8 mouse cellular contexts compared by ENCODE assay signal in genomic region chr13:61998803-61999202, GRCm38 (mm10).
DNase-seq lines count a peak whose midpoint lies in the region; ATAC-seq and TF ChIP-seq lines count a peak whose summit lies in the region.
"Not testable (repeated sequence)": the region's sequence is repeated elsewhere in the genome, so short reads cannot be mapped to it uniquely, and the experiment has no call there.

No protein-coding gene starts in this region.

- TF ChIP-seq RAD21 in MEL (IDR thresholded peaks at IDR 0.05; ENCODE audit: low read depth, low read length) = peak; percentile 28

- peak; percentile 22 to 50 (median 33); a peak in 5 of 6 replicates for TF ChIP-seq CTCF in MEL (IDR thresholded peaks at IDR 0.05 in 2 of 3, conservative IDR thresholded peaks at IDR 0.05 in 1 of 3; ENCODE audit: control insufficient read depth in 1 of 3, insufficient read depth in 1 of 3, low read depth in 2 of 3, low read length in 3 of 3, poor library complexity in 1 of 3, severe bottlenecking in 1 of 3)
- peak; percentile 64 for TF ChIP-seq CTCF in intestine, postnatal 0 days (IDR thresholded peaks at IDR 0.05; ENCODE audit: low read depth)

- H3K4me2 ChIP-seq in heart, embryonic 13.5 days = peak overlapping the region; percentile 57
- H3K4me2 ChIP-seq in intestine, postnatal 0 days (replicated peaks; ENCODE audit: low read depth) = peak overlapping the region; percentile 56
- not testable (repeated sequence) for H3K4me2 ChIP-seq in limb, embryonic 11.5 days (ENCODE audit: low read depth, severe bottlenecking)
- peak overlapping the region; percentile 34; the same call in 1 of the 2 replicates for H3K4me2 ChIP-seq in lung, embryonic 16.5 days (ENCODE audit: low read depth, low read length)

- H3K27me3 ChIP-seq in MEL (ENCODE audit: control insufficient read depth in 1 of 2, insufficient read depth in 2 of 2, low read length in 2 of 2); heart, embryonic 13.5 days (replicated peaks); intestine, postnatal 0 days (replicated peaks; ENCODE audit: control insufficient read depth, insufficient read depth, low read length); limb, embryonic 11.5 days (ENCODE audit: control insufficient read depth, insufficient read depth, low read length); lung, embryonic 16.5 days (ENCODE audit: control insufficient read depth, insufficient read depth, low read depth, low read length): not testable (repeated sequence)

- not testable (repeated sequence) for H3K79me2 ChIP-seq in MEL (ENCODE audit: control insufficient read depth, insufficient read depth, low read length, poor library complexity)

- peak overlapping the region; percentile 15 to 20; a peak in 2 of 4 replicates for H3K4me3 ChIP-seq in MEL (ENCODE audit: control insufficient read depth in 1 of 2, insufficient read depth in 1 of 2, low read depth in 2 of 2, low read length in 2 of 2)
- peak overlapping the region; percentile 32 for H3K4me3 ChIP-seq in heart, embryonic 13.5 days
- peak overlapping the region; percentile 17; the same call in 1 of the 2 replicates for H3K4me3 ChIP-seq in intestine, postnatal 0 days (ENCODE audit: low read depth, low read length)
- not testable (repeated sequence) for H3K4me3 ChIP-seq in limb, embryonic 11.5 days (ENCODE audit: low read depth, low read length); lung, embryonic 16.5 days (ENCODE audit: low read length)

- not testable (repeated sequence) for TF ChIP-seq EP300 in MEL (IDR thresholded peaks at IDR 0.05; ENCODE audit: low read depth in 1 of 2, low read length in 2 of 2)

- H3K36me3 ChIP-seq in MEL (ENCODE audit: control insufficient read depth in 1 of 2, insufficient read depth in 2 of 2, low read length in 2 of 2); heart, embryonic 13.5 days; intestine, postnatal 0 days (ENCODE audit: control insufficient read depth, insufficient read depth); limb, embryonic 11.5 days (ENCODE audit: control insufficient read depth, insufficient read depth, low read length); lung, embryonic 16.5 days (ENCODE audit: control insufficient read depth, insufficient read depth, low read length): not testable (repeated sequence)

- ATAC-seq in heart, embryonic 13.5 days (ENCODE audit: extremely low read depth, insufficient number of reproducible peaks, low FRiP score, low TSS enrichment); intestine, postnatal 0 days; limb, embryonic 11.5 days (ENCODE audit: insufficient number of reproducible peaks, low FRiP score, low TSS enrichment, low read depth); lung, embryonic 16.5 days (ENCODE audit: low read depth): not testable (repeated sequence)

- peak overlapping the region; percentile 29; the same call in 1 of the 2 replicates for H3K9ac ChIP-seq in MEL (ENCODE audit: control insufficient read depth, low read depth, low read length, poor library complexity, severe bottlenecking)
- peak overlapping the region; percentile 19; the same call in 1 of the 2 replicates for H3K9ac ChIP-seq in heart, embryonic 13.5 days
- H3K9ac ChIP-seq in intestine, postnatal 0 days (ENCODE audit: low read depth, low read length); limb, embryonic 11.5 days (ENCODE audit: low read length); lung, embryonic 16.5 days (ENCODE audit: low read length): not testable (repeated sequence)

- H3K9me3 ChIP-seq in MEL (replicated peaks; ENCODE audit: insufficient read depth, low read length); heart, embryonic 13.5 days; intestine, postnatal 0 days (ENCODE audit: control insufficient read depth); limb, embryonic 11.5 days (ENCODE audit: control insufficient read depth, low read length); lung, embryonic 16.5 days (ENCODE audit: control insufficient read depth, low read length): not testable (repeated sequence)

- peak; percentile 37 for DNase-seq in MEL (ENCODE audit: low read depth, low spot score)
- peak; percentile 3 for DNase-seq in embryo, embryonic 10 days (ENCODE audit: low spot score)
- DNase-seq in limb, embryonic 11.5 days (ENCODE audit: low spot score) = peak; percentile 33
- DNase-seq in retina, postnatal 1 day = peak; percentile 1
- DNase-seq in thymus, postnatal 36 days = peak; percentile 14 to 21

- not testable (repeated sequence) for H3K27ac ChIP-seq in MEL (ENCODE audit: control insufficient read depth, low read depth, low read length); heart, embryonic 13.5 days (replicated peaks); intestine, postnatal 0 days (ENCODE audit: low read depth, low read length); limb, embryonic 11.5 days (replicated peaks; ENCODE audit: low read depth, low read length); lung, embryonic 16.5 days (ENCODE audit: low read length)

- not testable (repeated sequence) for TF ChIP-seq POLR2A in MEL (IDR thresholded peaks at IDR 0.05; ENCODE audit: control insufficient read depth in 1 of 2, insufficient read depth in 1 of 2, low read depth in 1 of 2, low read length in 2 of 2, poor library complexity in 1 of 2)

- H3K4me1 ChIP-seq in MEL (ENCODE audit: control insufficient read depth in 1 of 2, insufficient read depth in 2 of 2, low read length in 2 of 2); heart, embryonic 13.5 days; intestine, postnatal 0 days (replicated peaks; ENCODE audit: control insufficient read depth, insufficient read depth, low read length); limb, embryonic 11.5 days (ENCODE audit: control insufficient read depth, insufficient read depth, low read length); lung, embryonic 16.5 days (replicated peaks; ENCODE audit: control insufficient read depth, insufficient read depth, low read length): not testable (repeated sequence)

- 5% methylated on average over 6 of the region's 6 CpGs for WGBS in heart, embryonic 13.5 days
- WGBS in intestine, postnatal 0 days = under 1% methylated on average over 6 of the region's 6 CpGs
- WGBS in limb, embryonic 11.5 days = 6% methylated on average over 6 of the region's 6 CpGs
- WGBS in lung, embryonic 16.5 days = 4% methylated on average over 6 of the region's 6 CpGs

TF ChIP-seq in MEL, 35 proteins besides CTCF, POLR2A, EP300 and RAD21:
- peak; percentile 27; the same call in 1 of the 2 replicates for TF ChIP-seq NRF1 (IDR thresholded peaks at IDR 0.05; ENCODE audit: insufficient read depth, low read depth, low read length, poor library complexity, severe bottlenecking)
- TF ChIP-seq SMC3 (IDR thresholded peaks at IDR 0.05; ENCODE audit: low read depth, low read length) = peak; percentile 21; the same call in 1 of the 2 replicates
TF ChIP-seq in MEL: peak in this region for 2; not testable (repeated sequence) for 33.
